Mouse (Mus musculus): Measurements from ENCODE around the gene Hmbs. TPM values are rescaled to one million over a fixed set of nuclear protein-coding genes. Genes with fewer than 3 reads are reported as not detected.
A peak's percentile ranks its signal among the peaks of the same experiment; 100 is the strongest.
"Not testable (repeated sequence)": the region's sequence is repeated elsewhere in the genome, so short reads cannot be mapped to it uniquely, and the experiment has no call there.

Gene Hmbs
- total RNA-seq, 2 experiments from 2014 or later = 17.9 to 18.0 TPM

GRCm38 (mm10) chr9:44326371-44327063 lies 17.5 kb downstream of the Hmbs start:
- intact Hi-C loops (cut with DNase I) = no loop called here
- peak; percentile 85 to 88 for DNase-seq (ENCODE audit: low spot score in 2 of 2)

- DNase-seq (ENCODE audit: low spot score in 2 of 2) = no peak
- intact Hi-C loops (cut with DNase I) = no loop called here
Observed at GRCm38 (mm10) chr9:44325768-44326370, 18.2 kb downstream of the Hmbs start, which contains the start of gene Dpagt1. TSS of gene Dpagt1 (plus strand) at chr9:44326019.

GRCm38 (mm10) chr9:44325032-44325767 lies 18.8 kb downstream of the Hmbs start:
- intact Hi-C loops (cut with DNase I); DNase-seq (ENCODE audit: low spot score in 2 of 2): not testable (repeated sequence)

- intact Hi-C loops (cut with DNase I) = no loop called here
- DNase-seq (ENCODE audit: low spot score in 2 of 2) = no peak
Observed at GRCm38 (mm10) chr9:44324147-44324546, 19.9 kb downstream of the Hmbs start.

GRCm38 (mm10) chr9:44323656-44324055 lies 20.4 kb downstream of the Hmbs start:
- DNase-seq (ENCODE audit: low spot score in 2 of 2); intact Hi-C loops (cut with DNase I): not testable (repeated sequence)

- peak in 1 of 2 experiments; percentile 57 for DNase-seq (ENCODE audit: low spot score in 2 of 2)
Observed at GRCm38 (mm10) chr9:44320799-44321133, 23.3 kb downstream of the Hmbs start.

GRCm38 (mm10) chr9:44319887-44320798 lies 23.9 kb downstream of the Hmbs start, which contains the start of gene C2cd2l:
TSS of gene C2cd2l (minus strand) at chr9:44320285.
- DNase-seq (ENCODE audit: low spot score in 2 of 2) = peak; percentile 88 to 90
- intact Hi-C loops (cut with DNase I) = no loop called here

More at GRCm38 (mm10) chr9:44320799-44321133, 23.3 kb downstream of the Hmbs start:
- intact Hi-C loops (cut with DNase I) = no loop called here

GRCm38 (mm10) chr9:44319105-44319886 lies 24.7 kb downstream of the Hmbs start:
- intact Hi-C loops (cut with DNase I) = no loop called here
- DNase-seq (ENCODE audit: low spot score in 2 of 2) = peak in 1 of 2 experiments; percentile 52

GRCm38 (mm10) chr9:44318826-44319095 lies 25.3 kb downstream of the Hmbs start:
- no peak for DNase-seq (ENCODE audit: low spot score in 2 of 2)
- intact Hi-C loops (cut with DNase I) = no loop called here

GRCm38 (mm10) chr9:44318076-44318825 lies 25.8 kb downstream of the Hmbs start:
- intact Hi-C loops (cut with DNase I) = no loop called here
- no peak for DNase-seq (ENCODE audit: low spot score in 2 of 2)

GRCm38 (mm10) chr9:44317452-44317851 lies 26.6 kb downstream of the Hmbs start:
- DNase-seq (ENCODE audit: low spot score in 2 of 2) = no peak
- intact Hi-C loops (cut with DNase I) = no loop called here

- intact Hi-C loops (cut with DNase I) = no loop called here
- DNase-seq (ENCODE audit: low spot score in 2 of 2) = no peak
Observed at GRCm38 (mm10) chr9:44314910-44315309, 29.1 kb downstream of the Hmbs start.

GRCm38 (mm10) chr9:44314257-44314547 lies 29.8 kb downstream of the Hmbs start:
- no peak for DNase-seq (ENCODE audit: low spot score in 2 of 2)
- intact Hi-C loops (cut with DNase I) = no loop called here

- intact Hi-C loops (cut with DNase I) = no loop called here
- peak; percentile 80 to 84 for DNase-seq (ENCODE audit: low spot score in 2 of 2)
Observed at GRCm38 (mm10) chr9:44313476-44314256, 30.4 kb downstream of the Hmbs start.

- no peak for DNase-seq (ENCODE audit: low spot score in 2 of 2)
- intact Hi-C loops (cut with DNase I) = no loop called here
Observed at GRCm38 (mm10) chr9:44311136-44312134, 32.6 kb downstream of the Hmbs start.

- DNase-seq (ENCODE audit: low spot score in 2 of 2) = no peak
- intact Hi-C loops (cut with DNase I) = no loop called here
Observed at GRCm38 (mm10) chr9:44310750-44311135, 33.3 kb downstream of the Hmbs start.

- no peak for DNase-seq (ENCODE audit: low spot score in 2 of 2)
- intact Hi-C loops (cut with DNase I) = no loop called here
Observed at GRCm38 (mm10) chr9:44309756-44310155, 34.3 kb downstream of the Hmbs start.
